Mouse (Mus musculus) stomach, postnatal 0 days (tissue): ENCODE results near the gene 1110002E22Rik. TPM values are rescaled to one million over a fixed set of nuclear protein-coding genes. Genes with fewer than 3 reads are reported as not detected.

ENCODE experiments used
- ATAC-seq: fragments of 200-750 bp; cut with Nextera tagmentation; 2 replicates; pipeline ENCODE4 v1.8.0; 2017; ENCODE audit not compliant: low FRiP score, low TSS enrichment
- DNase-seq: peaks from one replicate; pipeline ENCODE4 v3.0.0-alpha.2; 2016; ENCODE audit warnings: low spot score
- H3K27ac ChIP-seq: fragments of 300-500 bp; sonication (generic); replicated peaks from 2 replicates; pipeline ENCODE4 v1.5.1; 2014; ENCODE audit warnings: mild to moderate bottlenecking, control low read depth
- H3K27me3 ChIP-seq: fragments of 300-500 bp; sonication (generic); 2 replicates; pipeline ENCODE4 v1.6.1; 2014; ENCODE audit warnings: low read length; ENCODE audit not compliant: control insufficient read depth, insufficient read depth
- H3K36me3 ChIP-seq: fragments of 300-500 bp; sonication (generic); 2 replicates; pipeline ENCODE4 v1.6.1; 2014; ENCODE audit warnings: low read length, mixed read lengths; ENCODE audit not compliant: control insufficient read depth, insufficient read depth
- H3K4me1 ChIP-seq: fragments of 300-500 bp; sonication (generic); replicated peaks from 2 replicates; pipeline ENCODE4 v1.6.1; 2014; ENCODE audit warnings: antibody characterized with exemption; ENCODE audit not compliant: control insufficient read depth, insufficient read depth
- H3K4me2 ChIP-seq: fragments of 300-500 bp; sonication (generic); replicated peaks from 2 replicates; pipeline ENCODE4 v1.6.1; 2014; ENCODE audit warnings: low read depth, mild to moderate bottlenecking, control low read depth, moderate library complexity
- H3K4me3 ChIP-seq: fragments of 300-500 bp; sonication (generic); 2 replicates; pipeline ENCODE4 v1.5.1; 2014; ENCODE audit warnings: low read depth, low read length, control low read depth
- H3K9ac ChIP-seq: fragments of 300-500 bp; sonication (generic); 2 replicates; pipeline ENCODE4 v1.6.1; 2014; ENCODE audit warnings: mild to moderate bottlenecking, low read length, control low read depth, mixed read lengths
- H3K9me3 ChIP-seq: fragments of 300-500 bp; sonication (generic); 2 replicates; pipeline ENCODE4 v1.6.1; 2016; ENCODE audit warnings: low read length; ENCODE audit not compliant: control insufficient read depth
- CTCF ChIP-seq: IDR thresholded peaks from 2 replicates; pipeline ENCODE4 v1.5.1; 2016; ENCODE audit warnings: antibody characterized with exemption, low read depth, mild to moderate bottlenecking, moderate library complexity
- EP300 ChIP-seq: optimal IDR thresholded peaks from 2 replicates; pipeline ENCODE3; 2016; ENCODE audit warnings: antibody characterized with exemption
- WGBS: fragments of 180-500 bp; shearing (Covaris S2); extraction: QIAGEN DNeasy Blood & Tissue Kit; methylation state at CpG from one replicate; pipeline ENCODE4 v1.1.7; 2014; 5-methylcytosine and 5-hydroxymethylcytosine counted together
- polyA plus RNA-seq: library from polyadenylated mRNA; unstranded; fragments of >200 nt; fragmentation: Nextera tagmentation; extraction: Ambion mirVana; gene quantifications from 2 replicates; pipeline ENCODE4 v1.2.1, GENCODE M21; 2015

1110002E22Rik gene
- polyA plus RNA-seq, 1 experiment from 2014 or later: 0.04 TPM

GRCm38 (mm10) chr3:138119444-138120105 is 54.7 kb downstream of the 1110002E22Rik start:
- Histone ChIP-seq H3K36me3 (no peaks in the 10 kb centered on the region), H3K4me2 (no peak overlapping the region), H3K27ac (no peak overlapping the region), H3K27me3 (no peaks in the 10 kb centered on the region), H3K4me1 (no peaks in the 10 kb centered on the region), H3K4me3 (no peak overlapping the region), H3K9ac (no peak overlapping the region), H3K9me3 (no peaks in the 10 kb centered on the region)
- DNase-seq: no peak
- ATAC-seq: no peak
- WGBS: 80% methylated on average over 16 of the region's 16 CpGs
- no peak for TF ChIP-seq EP300
- TF ChIP-seq CTCF: no peak

- 86% methylated on average over 2 of the region's 2 CpGs for WGBS
- no peak overlapping the region for H3K27ac ChIP-seq
- no peak for ATAC-seq
Measured at GRCm38 (mm10) chr3:138121461-138121860, 56.6 kb downstream of the 1110002E22Rik start.

GRCm38 (mm10) chr3:138123842-138124241 is 59.0 kb downstream of the 1110002E22Rik start:
- H3K9me3 ChIP-seq: no peaks in the 10 kb centered on the region
- no peak overlapping the region for H3K9ac ChIP-seq
- H3K4me1 ChIP-seq: no peaks in the 10 kb centered on the region
- TF ChIP-seq CTCF (no peak), EP300 (no peak)
- H3K4me3 ChIP-seq: no peak overlapping the region
- H3K4me2 ChIP-seq: no peak overlapping the region
- H3K36me3 ChIP-seq: no peaks in the 10 kb centered on the region
- WGBS: 79% methylated on average over 10 of the region's 10 CpGs
- no peaks in the 10 kb centered on the region for H3K27me3 ChIP-seq
- DNase-seq: no peak
- ATAC-seq: no peak
- no peak overlapping the region for H3K27ac ChIP-seq

More at GRCm38 (mm10) chr3:138121461-138121860, 56.6 kb downstream of the 1110002E22Rik start:
- no peaks in the 10 kb centered on the region for H3K36me3 ChIP-seq
- H3K27me3 ChIP-seq: no peaks in the 10 kb centered on the region
- TF ChIP-seq EP300: no peak
- no peak for TF ChIP-seq CTCF
- H3K4me2 ChIP-seq: no peak overlapping the region
- no peak overlapping the region for H3K9ac ChIP-seq
- H3K4me3 ChIP-seq: no peak overlapping the region
- DNase-seq: no peak
- no peaks in the 10 kb centered on the region for H3K9me3 ChIP-seq
- no peaks in the 10 kb centered on the region for H3K4me1 ChIP-seq

- no peak overlapping the region for H3K9ac ChIP-seq
- no peak overlapping the region for H3K4me2 ChIP-seq
- TF ChIP-seq EP300 (no peak), CTCF (no peak)
- no peaks in the 10 kb centered on the region for H3K4me1 ChIP-seq
- H3K27me3 ChIP-seq: no peaks in the 10 kb centered on the region
- no peak overlapping the region for H3K27ac ChIP-seq
- H3K36me3 ChIP-seq: no peaks in the 10 kb centered on the region
- ATAC-seq: no peak
- H3K9me3 ChIP-seq: no peaks in the 10 kb centered on the region
- WGBS: 69% methylated on average over 6 of the region's 6 CpGs
- no peak for DNase-seq
- no peak overlapping the region for H3K4me3 ChIP-seq
Measured at GRCm38 (mm10) chr3:138129110-138129509, 64.3 kb downstream of the 1110002E22Rik start.

GRCm38 (mm10) chr3:138130692-138131091 is 65.8 kb downstream of the 1110002E22Rik start:
- H3K27ac ChIP-seq: no peak overlapping the region

More at GRCm38 (mm10) chr3:138130692-138131091, 65.8 kb downstream of the 1110002E22Rik start:
- DNase-seq (no peak), ATAC-seq (no peak)
- H3K4me3 ChIP-seq: no peak overlapping the region
- no peaks in the 10 kb centered on the region for H3K4me1 ChIP-seq
- TF ChIP-seq CTCF (no peak), EP300 (no peak)
- no peaks in the 10 kb centered on the region for H3K27me3 ChIP-seq
- H3K9ac ChIP-seq: no peak overlapping the region
- WGBS: 63% methylated on average over 1 of the region's 1 CpGs
- H3K9me3 ChIP-seq: no peaks in the 10 kb centered on the region
- H3K4me2 ChIP-seq: no peak overlapping the region
- no peaks in the 10 kb centered on the region for H3K36me3 ChIP-seq

Other genes with a start within 250 kb of the 1110002E22Rik start
- gene H2afz, start 200.6 kb upstream of the 1110002E22Rik start, polyA plus RNA-seq: 779 and 844 TPM in 2 replicates
- 10.8 and 12.6 TPM in 2 replicates for gene Dnajb14, start 197.4 kb upstream of the 1110002E22Rik start, polyA plus RNA-seq
- gene Lamtor3, start 146.5 kb upstream of the 1110002E22Rik start, polyA plus RNA-seq: 104 and 106 TPM in 2 replicates
- 24.0 and 26.8 TPM in 2 replicates for gene Dapp1, start 83.5 kb upstream of the 1110002E22Rik start, polyA plus RNA-seq
- gene Gm5105, start 2.3 kb downstream of the 1110002E22Rik start, polyA plus RNA-seq: 0.06 TPM in 1 of 2 replicates, not detected in the other
- gene Trmt10a, start 78.4 kb downstream of the 1110002E22Rik start, polyA plus RNA-seq: 4.5 and 5.3 TPM in 2 replicates
- 14.1 TPM in 2 replicates for gene Mttp, start 79.9 kb downstream of the 1110002E22Rik start, polyA plus RNA-seq
- gene 4930579F01Rik, start 128.8 kb downstream of the 1110002E22Rik start, polyA plus RNA-seq: 0.11 and 0.22 TPM in 2 replicates
- 31.3 and 43.4 TPM in 2 replicates for gene Adh7, start 152.7 kb downstream of the 1110002E22Rik start, polyA plus RNA-seq
- gene Adh1, start 195.9 kb downstream of the 1110002E22Rik start, polyA plus RNA-seq: 134 and 155 TPM in 2 replicates
- gene Adh6a, start 248.2 kb downstream of the 1110002E22Rik start, polyA plus RNA-seq: 32.6 and 47.0 TPM in 2 replicates